Mouse (Mus musculus): Measurements from ENCODE around the gene Slc26a10. TPM values are rescaled to one million over a fixed set of nuclear protein-coding genes. Genes with fewer than 3 reads are reported as not detected.

Gene Slc26a10
- polyA plus RNA-seq, 1 experiment from 2014 or later = 1.4 TPM

- no peak overlapping the region for H3K27ac ChIP-seq (ENCODE audit: low read length)
- no peak overlapping the region for H3K4me3 ChIP-seq (replicated peaks; ENCODE audit: low read length)
- no peak overlapping the region for H3K9ac ChIP-seq (ENCODE audit: low read length)
- WGBS = 34% methylated on average over 1 of the region's 1 CpGs
- no peaks in the 10 kb centered on the region for H3K27me3 ChIP-seq (ENCODE audit: control insufficient read depth, insufficient read depth, low read length)
- H3K4me2 ChIP-seq (ENCODE audit: low read depth, low read length) = no peak overlapping the region
- H3K4me1 ChIP-seq (ENCODE audit: control insufficient read depth, insufficient read depth, low read length) = peaks cover 6% of the 10 kb centered on the region; the same call in 1 of the 2 replicates
- no peaks in the 10 kb centered on the region for H3K9me3 ChIP-seq (replicated peaks; ENCODE audit: control insufficient read depth, low read length)
- ATAC-seq (ENCODE audit: insufficient read depth, low FRiP score) = no peak
- H3K36me3 ChIP-seq (ENCODE audit: control insufficient read depth, insufficient read depth, low read length) = no peaks in the 10 kb centered on the region
These were observed 34.0 kb upstream of the Slc26a10 start for GRCm38 (mm10) chr10:127214422-127214803.

GRCm38 (mm10) chr10:127213704-127214421 is 33.4 kb upstream of the Slc26a10 start:
- H3K4me3 ChIP-seq (replicated peaks; ENCODE audit: low read length) = no peak overlapping the region
- no peaks in the 10 kb centered on the region for H3K9me3 ChIP-seq (replicated peaks; ENCODE audit: control insufficient read depth, low read length)
- H3K9ac ChIP-seq (ENCODE audit: low read length) = no peak overlapping the region
- H3K4me1 ChIP-seq (ENCODE audit: control insufficient read depth, insufficient read depth, low read length) = peaks cover 6% of the 10 kb centered on the region; the same call in 1 of the 2 replicates
- no peak overlapping the region for H3K27ac ChIP-seq (ENCODE audit: low read length)
- no peak for ATAC-seq (ENCODE audit: insufficient read depth, low FRiP score)
- H3K36me3 ChIP-seq (ENCODE audit: control insufficient read depth, insufficient read depth, low read length) = no peaks in the 10 kb centered on the region
- H3K4me2 ChIP-seq (ENCODE audit: low read depth, low read length) = no peak overlapping the region
- WGBS = 79% methylated on average over 13 of the region's 13 CpGs
- H3K27me3 ChIP-seq (ENCODE audit: control insufficient read depth, insufficient read depth, low read length) = no peaks in the 10 kb centered on the region

GRCm38 (mm10) chr10:127213272-127213671 is 32.8 kb upstream of the Slc26a10 start:
- H3K9ac ChIP-seq (ENCODE audit: low read length) = no peak overlapping the region
- no peak overlapping the region for H3K4me3 ChIP-seq (replicated peaks; ENCODE audit: low read length)
- no peak for ATAC-seq (ENCODE audit: insufficient read depth, low FRiP score)
- no peak overlapping the region for H3K27ac ChIP-seq (ENCODE audit: low read length)
- WGBS = 88% methylated on average over 8 of the region's 8 CpGs
- no peaks in the 10 kb centered on the region for H3K27me3 ChIP-seq (ENCODE audit: control insufficient read depth, insufficient read depth, low read length)
- no peaks in the 10 kb centered on the region for H3K9me3 ChIP-seq (replicated peaks; ENCODE audit: control insufficient read depth, low read length)
- H3K36me3 ChIP-seq (ENCODE audit: control insufficient read depth, insufficient read depth, low read length) = no peaks in the 10 kb centered on the region
- H3K4me1 ChIP-seq (ENCODE audit: control insufficient read depth, insufficient read depth, low read length) = peaks cover 6% of the 10 kb centered on the region; the same call in 1 of the 2 replicates
- no peak overlapping the region for H3K4me2 ChIP-seq (ENCODE audit: low read depth, low read length)

- under 1% methylated on average over 47 of the region's 47 CpGs for WGBS
These were observed 31.0 kb upstream of the Slc26a10 start, which contains the start of gene Pip4k2c for GRCm38 (mm10) chr10:127211414-127211854. Pip4k2c (minus strand) TSS chr10:127211585.

GRCm38 (mm10) chr10:127210961-127211405 is 30.5 kb upstream of the Slc26a10 start:
- H3K9me3 ChIP-seq (replicated peaks; ENCODE audit: control insufficient read depth, low read length) = no peaks in the 10 kb centered on the region
- H3K27ac ChIP-seq (ENCODE audit: low read length) = peak overlapping the region; percentile 62
- under 1% methylated on average over 25 of the region's 25 CpGs for WGBS
- H3K4me1 ChIP-seq (ENCODE audit: control insufficient read depth, insufficient read depth, low read length) = peaks cover 6% of the 10 kb centered on the region; the same call in 1 of the 2 replicates
- peak overlapping the region; percentile 84 for H3K4me3 ChIP-seq (replicated peaks; ENCODE audit: low read length)
- peak overlapping the region; percentile 85 for H3K9ac ChIP-seq (ENCODE audit: low read length)
- no peaks in the 10 kb centered on the region for H3K27me3 ChIP-seq (ENCODE audit: control insufficient read depth, insufficient read depth, low read length)
- peak; percentile 56 for ATAC-seq (ENCODE audit: insufficient read depth, low FRiP score)
- peak overlapping the region; percentile 89 for H3K4me2 ChIP-seq (ENCODE audit: low read depth, low read length)
- no peaks in the 10 kb centered on the region for H3K36me3 ChIP-seq (ENCODE audit: control insufficient read depth, insufficient read depth, low read length)

More at GRCm38 (mm10) chr10:127211414-127211854, 31.0 kb upstream of the Slc26a10 start, which contains the start of gene Pip4k2c:
- H3K9me3 ChIP-seq (replicated peaks; ENCODE audit: control insufficient read depth, low read length) = no peaks in the 10 kb centered on the region
- H3K27ac ChIP-seq (ENCODE audit: low read length) = peak within 1 kb of the TSS; percentile 62
- H3K9ac ChIP-seq (ENCODE audit: low read length) = peak within 1 kb of the TSS; percentile 85
- H3K4me1 ChIP-seq (ENCODE audit: control insufficient read depth, insufficient read depth, low read length) = peaks cover 6% of the 10 kb centered on the region; the same call in 1 of the 2 replicates
- H3K4me2 ChIP-seq (ENCODE audit: low read depth, low read length) = peak within 1 kb of the TSS; percentile 89
- H3K36me3 ChIP-seq (ENCODE audit: control insufficient read depth, insufficient read depth, low read length) = no peaks in the 10 kb centered on the region
- peak within 1 kb of the TSS; percentile 84 for H3K4me3 ChIP-seq (replicated peaks; ENCODE audit: low read length)
- no peaks in the 10 kb centered on the region for H3K27me3 ChIP-seq (ENCODE audit: control insufficient read depth, insufficient read depth, low read length)
- ATAC-seq (ENCODE audit: insufficient read depth, low FRiP score) = peak; percentile 98

GRCm38 (mm10) chr10:127209928-127210570 is 29.6 kb upstream of the Slc26a10 start:
- Histone ChIP-seq H3K4me2 (ENCODE audit: low read depth, low read length) (peak overlapping the region; percentile 89), H3K4me1 (ENCODE audit: control insufficient read depth, insufficient read depth, low read length) (peaks cover 6% of the 10 kb centered on the region; the same call in 1 of the 2 replicates), H3K27ac (ENCODE audit: low read length) (no peak overlapping the region), H3K4me3 (replicated peaks; ENCODE audit: low read length) (peak overlapping the region; percentile 84), H3K36me3 (ENCODE audit: control insufficient read depth, insufficient read depth, low read length) (no peaks in the 10 kb centered on the region), H3K27me3 (ENCODE audit: control insufficient read depth, insufficient read depth, low read length) (no peaks in the 10 kb centered on the region), H3K9ac (ENCODE audit: low read length) (peak overlapping the region; percentile 85), H3K9me3 (replicated peaks; ENCODE audit: control insufficient read depth, low read length) (no peaks in the 10 kb centered on the region)
- WGBS = 82% methylated on average over 13 of the region's 13 CpGs
- ATAC-seq (ENCODE audit: insufficient read depth, low FRiP score) = no peak

GRCm38 (mm10) chr10:127208921-127209320 is 28.5 kb upstream of the Slc26a10 start:
- Histone ChIP-seq H3K9me3 (replicated peaks; ENCODE audit: control insufficient read depth, low read length) (no peaks in the 10 kb centered on the region), H3K4me3 (replicated peaks; ENCODE audit: low read length) (no peak overlapping the region), H3K36me3 (ENCODE audit: control insufficient read depth, insufficient read depth, low read length) (peaks cover 3% of the 10 kb centered on the region; the same call in 1 of the 2 replicates), H3K4me2 (ENCODE audit: low read depth, low read length) (no peak overlapping the region), H3K27me3 (ENCODE audit: control insufficient read depth, insufficient read depth, low read length) (no peaks in the 10 kb centered on the region), H3K27ac (ENCODE audit: low read length) (no peak overlapping the region), H3K4me1 (ENCODE audit: control insufficient read depth, insufficient read depth, low read length) (peaks cover 6% of the 10 kb centered on the region; the same call in 1 of the 2 replicates), H3K9ac (ENCODE audit: low read length) (no peak overlapping the region)
- no peak for ATAC-seq (ENCODE audit: insufficient read depth, low FRiP score)
- WGBS = 77% methylated on average over 4 of the region's 4 CpGs

- Histone ChIP-seq H3K9ac (ENCODE audit: low read length) (no peak overlapping the region), H3K27me3 (ENCODE audit: control insufficient read depth, insufficient read depth, low read length) (no peaks in the 10 kb centered on the region), H3K4me1 (ENCODE audit: control insufficient read depth, insufficient read depth, low read length) (peaks cover 3% of the 10 kb centered on the region; the same call in 1 of the 2 replicates), H3K4me2 (ENCODE audit: low read depth, low read length) (no peak overlapping the region), H3K27ac (ENCODE audit: low read length) (no peak overlapping the region), H3K9me3 (replicated peaks; ENCODE audit: control insufficient read depth, low read length) (no peaks in the 10 kb centered on the region), H3K36me3 (ENCODE audit: control insufficient read depth, insufficient read depth, low read length) (peaks cover 10% of the 10 kb centered on the region; the same call in 1 of the 2 replicates), H3K4me3 (replicated peaks; ENCODE audit: low read length) (no peak overlapping the region)
- 74% methylated on average over 10 of the region's 10 CpGs for WGBS
- ATAC-seq (ENCODE audit: insufficient read depth, low FRiP score) = peak; percentile 80
These were observed 24.9 kb upstream of the Slc26a10 start for GRCm38 (mm10) chr10:127205373-127205772.

GRCm38 (mm10) chr10:127204589-127204988 is 24.1 kb upstream of the Slc26a10 start:
- ATAC-seq (ENCODE audit: insufficient read depth, low FRiP score) = no peak
- no peak overlapping the region for H3K4me2 ChIP-seq (ENCODE audit: low read depth, low read length)

More at GRCm38 (mm10) chr10:127204589-127204988, 24.1 kb upstream of the Slc26a10 start:
- peaks cover 10% of the 10 kb centered on the region; the same call in 1 of the 2 replicates for H3K36me3 ChIP-seq (ENCODE audit: control insufficient read depth, insufficient read depth, low read length)
- no peaks in the 10 kb centered on the region for H3K27me3 ChIP-seq (ENCODE audit: control insufficient read depth, insufficient read depth, low read length)
- no peak overlapping the region for H3K27ac ChIP-seq (ENCODE audit: low read length)
- no peaks in the 10 kb centered on the region for H3K9me3 ChIP-seq (replicated peaks; ENCODE audit: control insufficient read depth, low read length)
- H3K9ac ChIP-seq (ENCODE audit: low read length) = no peak overlapping the region
- WGBS = 85% methylated on average over 5 of the region's 5 CpGs
- no peak overlapping the region for H3K4me3 ChIP-seq (replicated peaks; ENCODE audit: low read length)
- no peaks in the 10 kb centered on the region; the same call in 1 of the 2 replicates for H3K4me1 ChIP-seq (ENCODE audit: control insufficient read depth, insufficient read depth, low read length)
